Mouse (Mus musculus) limb, embryonic 14.5 days (tissue): ENCODE results near the gene Ankrd24. TPM values are rescaled to one million over a fixed set of nuclear protein-coding genes. Genes with fewer than 3 reads are reported as not detected.
"Not testable (repeated sequence)": the region's sequence is repeated elsewhere in the genome, so short reads cannot be mapped to it uniquely, and the experiment has no call there.

Source experiments
- ATAC-seq: fragments of 200-750 bp; cut with Nextera tagmentation; 2 replicates; pipeline ENCODE4 v1.8.0; 2017; ENCODE audit warnings: low read depth, moderate number of reproducible peaks, moderate TSS enrichment; ENCODE audit not compliant: low FRiP score
- DNase-seq: peaks from one replicate; pipeline ENCODE4 v3.0.0-alpha.2; 2015; ENCODE audit warnings: low spot score
- H3K27ac ChIP-seq: fragments of 300-500 bp; sonication (generic); replicated peaks from 2 replicates; pipeline ENCODE4 v1.5.1; 2014; ENCODE audit warnings: low read depth, mild to moderate bottlenecking, low read length, moderate library complexity, mixed read lengths
- H3K27me3 ChIP-seq: fragments of 300-500 bp; sonication (generic); 2 replicates; pipeline ENCODE4 v1.6.1; 2014; ENCODE audit warnings: low read length, mixed read lengths; ENCODE audit not compliant: control insufficient read depth, insufficient read depth
- H3K36me3 ChIP-seq: fragments of 300-500 bp; sonication (generic); 2 replicates; pipeline ENCODE4 v1.6.1; 2014; ENCODE audit warnings: mild to moderate bottlenecking, low read length, moderate library complexity, mixed read lengths; ENCODE audit not compliant: control insufficient read depth, insufficient read depth
- H3K4me1 ChIP-seq: fragments of 300-500 bp; sonication (generic); 2 replicates; pipeline ENCODE4 v1.6.1; 2014; ENCODE audit warnings: antibody characterized with exemption, low read length, mixed read lengths; ENCODE audit not compliant: control insufficient read depth, insufficient read depth
- H3K4me2 ChIP-seq: fragments of 300-500 bp; sonication (generic); replicated peaks from 2 replicates; pipeline ENCODE4 v1.6.1; 2014; ENCODE audit warnings: low read depth, mild to moderate bottlenecking, low read length, moderate library complexity; ENCODE audit not compliant: severe bottlenecking
- H3K4me3 ChIP-seq: fragments of 300-500 bp; sonication (generic); replicated peaks from 2 replicates; pipeline ENCODE4 v1.5.1; 2014; ENCODE audit warnings: low read length
- H3K9ac ChIP-seq: fragments of 300-500 bp; sonication (generic); 2 replicates; pipeline ENCODE4 v1.6.1; 2014; ENCODE audit warnings: mild to moderate bottlenecking, low read depth, low read length, moderate library complexity; ENCODE audit not compliant: severe bottlenecking
- H3K9me3 ChIP-seq: fragments of 300-500 bp; sonication (generic); 2 replicates; pipeline ENCODE4 v1.6.1; 2016; ENCODE audit warnings: low read length; ENCODE audit not compliant: control insufficient read depth
- POLR2A ChIP-seq: fragments of 200-500 bp; IDR thresholded peaks from 2 replicates; pipeline ENCODE4 v1.8.0; 2012; ENCODE audit warnings: inconsistent platforms, mild to moderate bottlenecking, moderate library complexity, borderline replicate concordance; ENCODE audit not compliant: insufficient read depth, insufficient read length; ENCODE audit errors: extremely low read depth
- whole genome bisulfite sequencing: fragments of 180-500 bp; shearing (Covaris S2); extraction: QIAGEN DNeasy Blood & Tissue Kit; methylation state at CpG from one replicate; pipeline ENCODE4 v1.1.7; 2014; 5-methylcytosine and 5-hydroxymethylcytosine counted together
- polyA plus RNA-seq, 2 experiments: library from polyadenylated mRNA; depleted of rRNA in 1 of 2; stranded (reverse) in 1 of 2; unstranded in 1 of 2; fragments of >200 nt; fragmentation: Nextera tagmentation in 1 of 2; extraction: Ambion mirVana in 1 of 2; gene quantifications; 2 replicates each; pipeline versions ENCODE4 v1.2.1 to v1.2.3; 2012 to 2014

Ankrd24 gene
- polyA plus RNA-seq, 2 experiments = 5.3 to 79.9 TPM

- H3K27ac ChIP-seq = peak overlapping the region; percentile 85
- TF ChIP-seq POLR2A = no peak
- ATAC-seq (peak; percentile 23), DNase-seq (no peak)
- H3K9ac ChIP-seq = peak overlapping the region; percentile 67
- H3K4me1 ChIP-seq = peaks cover 13% of the 10 kb centered on the region
- H3K9me3 ChIP-seq = no peaks in the 10 kb centered on the region
- peak overlapping the region; percentile 65 for H3K4me3 ChIP-seq
- H3K36me3 ChIP-seq = peaks cover 31% of the 10 kb centered on the region
- H3K4me2 ChIP-seq = peak overlapping the region; percentile 69
- 48% methylated on average over 7 of the region's 7 CpGs for WGBS
- no peaks in the 10 kb centered on the region for H3K27me3 ChIP-seq
Observed at GRCm38 (mm10) chr10:81627836-81628220, 512 bp upstream of the Ankrd24 start.

GRCm38 (mm10) chr10:81633253-81634099 lies 5.1 kb downstream of the Ankrd24 start:
- peak overlapping the region; percentile 62 for H3K4me2 ChIP-seq
- no peaks in the 10 kb centered on the region for H3K27me3 ChIP-seq
- WGBS = 3% methylated on average over 33 of the region's 37 CpGs
- ATAC-seq = peak; percentile 92
- H3K27ac ChIP-seq = peak overlapping the region; percentile 79
- peak overlapping the region; percentile 45 for H3K4me3 ChIP-seq
- peaks cover 3% of the 10 kb centered on the region; the same call in 1 of the 2 replicates for H3K4me1 ChIP-seq
- H3K9ac ChIP-seq = peak overlapping the region; percentile 55
- TF ChIP-seq POLR2A = no peak
- no peaks in the 10 kb centered on the region for H3K9me3 ChIP-seq
- no peaks in the 10 kb centered on the region for H3K36me3 ChIP-seq
- DNase-seq = peak; percentile 89

GRCm38 (mm10) chr10:81636338-81636737 lies 8.0 kb downstream of the Ankrd24 start:
- WGBS = 17% methylated on average over 8 of the region's 8 CpGs
- DNase-seq = no peak

GRCm38 (mm10) chr10:81638101-81638500 lies 9.8 kb downstream of the Ankrd24 start:
- H3K36me3 ChIP-seq = no peaks in the 10 kb centered on the region
- H3K27me3 ChIP-seq = no peaks in the 10 kb centered on the region
- H3K4me1 ChIP-seq = peaks cover 14% of the 10 kb centered on the region
- no peaks in the 10 kb centered on the region for H3K9me3 ChIP-seq
- no peak for ATAC-seq
- no peak overlapping the region for H3K4me2 ChIP-seq
- no peak overlapping the region for H3K27ac ChIP-seq
- no peak for TF ChIP-seq POLR2A
- no peak overlapping the region for H3K9ac ChIP-seq
- WGBS = 73% methylated on average over 6 of the region's 6 CpGs
- no peak for DNase-seq
- H3K4me3 ChIP-seq = no peak overlapping the region

More at GRCm38 (mm10) chr10:81636338-81636737, 8.0 kb downstream of the Ankrd24 start:
- no peaks in the 10 kb centered on the region for H3K27me3 ChIP-seq
- H3K4me3 ChIP-seq = no peak overlapping the region
- H3K4me1 ChIP-seq = peaks cover 3% of the 10 kb centered on the region; the same call in 1 of the 2 replicates
- H3K9ac ChIP-seq = no peak overlapping the region
- no peak overlapping the region for H3K4me2 ChIP-seq
- H3K9me3 ChIP-seq = no peaks in the 10 kb centered on the region
- no peak overlapping the region for H3K27ac ChIP-seq
- H3K36me3 ChIP-seq = no peaks in the 10 kb centered on the region
- TF ChIP-seq POLR2A = no peak
- no peak for ATAC-seq

GRCm38 (mm10) chr10:81640825-81641224 lies 12.5 kb downstream of the Ankrd24 start:
- not testable (repeated sequence) for H3K4me2 ChIP-seq, H3K4me3 ChIP-seq, DNase-seq, H3K9ac ChIP-seq, H3K27ac ChIP-seq, H3K27me3 ChIP-seq, H3K36me3 ChIP-seq, H3K9me3 ChIP-seq, ATAC-seq
- H3K4me1 ChIP-seq = peaks cover 13% of the 10 kb centered on the region
- WGBS = 43% methylated on average over 4 of the region's 4 CpGs
